Mouse (Mus musculus): ENCODE results near the gene Tmem176b. TPM values are rescaled to one million over a fixed set of nuclear protein-coding genes. Genes with fewer than 3 reads are reported as not detected.

The Tmem176b gene
- total RNA-seq, 4 experiments from 2014 or later, result 722 to 872 (median 775) TPM

- DNase-seq, result no peak
Observed at GRCm38 (mm10) chr6:48787867-48788266, 53.4 kb downstream of the Tmem176b start.

GRCm38 (mm10) chr6:48785601-48786000 is 55.7 kb downstream of the Tmem176b start:
- DNase-seq, result no peak

- DNase-seq, result no peak
Observed at GRCm38 (mm10) chr6:48785189-48785588, 56.1 kb downstream of the Tmem176b start.

DNA sequence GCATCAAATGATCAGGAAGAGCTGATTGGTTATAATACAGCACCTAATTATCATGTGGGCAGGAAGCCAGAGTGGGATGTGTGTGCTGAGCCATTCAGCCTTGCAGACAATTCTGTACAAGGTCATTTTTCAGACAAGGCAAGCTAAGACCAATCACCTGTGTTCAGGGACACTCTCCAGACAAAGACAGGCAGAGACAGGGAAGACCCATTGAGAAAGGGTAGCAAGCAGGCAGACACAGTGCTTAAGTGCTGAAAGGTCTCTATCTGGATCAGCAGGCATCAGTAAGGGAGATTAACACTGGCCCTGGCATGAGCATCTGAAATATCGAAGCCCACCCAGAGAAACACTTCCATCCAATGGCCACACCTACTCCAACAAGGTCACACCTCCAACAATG is 56.9 kb downstream of the Tmem176b start:
- DNase-seq, result no peak

Other genes with a start within 250 kb of the Tmem176b start
- gene Repin1, start 247.6 kb downstream of the Tmem176b start, total RNA-seq (2022), result 10 to 100 TPM; 59.1 to 84.5 (median 79.5) TPM
- gene Gm44965, start 247.6 kb downstream of the Tmem176b start, total RNA-seq (2022), result 1 to 10 TPM in 3 of 4 experiments, not detected in 1; 1.8 to 7.7 (median 2.6) TPM
- gene Zfp775, start 239.4 kb downstream of the Tmem176b start, total RNA-seq (2022), result 10 to 100 TPM; 10.8 to 14.9 (median 13.4) TPM
- 1 to 10 TPM; 1.9 to 6.3 (median 4.1) TPM for gene AI854703, start 214.7 kb downstream of the Tmem176b start, total RNA-seq (2022)
- gene Gimap8, start 194.3 kb downstream of the Tmem176b start, total RNA-seq (2022), result 10 to 100 TPM in 2 of 4 experiments, 1 to 10 TPM in 2; 9.1 to 15.2 (median 11.7) TPM
- 1 to 10 TPM; 6.9 to 8.3 (median 7.0) TPM for gene Gimap9, start 165.4 kb downstream of the Tmem176b start, total RNA-seq (2022)
- 10 to 100 TPM; 29.1 to 56.5 (median 49.4) TPM for gene Gimap4, start 156.9 kb downstream of the Tmem176b start, total RNA-seq (2022)
- gene Gimap6, start 133.3 kb downstream of the Tmem176b start, total RNA-seq (2022), result 10 to 100 TPM; 53.5 to 89.6 (median 66.6) TPM
- gene Gm28053, start 122.9 kb downstream of the Tmem176b start, total RNA-seq (2022), result 1 to 10 TPM; 1.9 to 6.3 (median 3.6) TPM
- gene Gimap7, start 122.9 kb downstream of the Tmem176b start, total RNA-seq (2022), result under 1 TPM in 3 of 4 experiments, not detected in 1; 0.28 to 0.83 (median 0.52) TPM
- gene Gimap1, start 102.4 kb downstream of the Tmem176b start, total RNA-seq (2022), result 10 to 100 TPM in 3 of 4 experiments, 1 to 10 TPM in 1; 7.4 to 18.7 (median 11.0) TPM
- 10 to 100 TPM; 13.9 to 22.5 (median 16.9) TPM for gene Gimap5, start 95.3 kb downstream of the Tmem176b start, total RNA-seq (2022)
- 10 to 100 TPM in 3 of 4 experiments, 1 to 10 TPM in 1; 9.6 to 18.3 (median 13.7) TPM for gene Gimap3, start 70.6 kb downstream of the Tmem176b start, total RNA-seq (2022)
- gene Tmem176a, start 577 bp downstream of the Tmem176b start, total RNA-seq (2022), result 100 to 1,000 TPM; 404 to 478 (median 432) TPM
- not detected for gene Aoc1, start 31.4 kb upstream of the Tmem176b start, total RNA-seq (2022)
- gene 1600015I10Rik, start 88.4 kb upstream of the Tmem176b start, total RNA-seq (2022), result not detected
- under 1 TPM in 1 of 4 experiments, not detected in 3; 0.24 TPM for gene Doxl2, start 133.5 kb upstream of the Tmem176b start, total RNA-seq (2022)
- under 1 TPM in 2 of 4 experiments, not detected in 2; 0.14 to 0.32 TPM for gene Svs1, start 145.4 kb upstream of the Tmem176b start, total RNA-seq (2022)
- 10 to 100 TPM in 2 of 4 experiments, 1 to 10 TPM in 2; 2.0 to 60.7 (median 23.2) TPM for gene Gpnmb, start 195.1 kb upstream of the Tmem176b start, total RNA-seq (2022)
- gene Malsu1, start 232.3 kb upstream of the Tmem176b start, total RNA-seq (2022), result 10 to 100 TPM; 34.6 to 53.2 (median 41.2) TPM

All from adrenal gland, adult 8-10 months (tissue).